Mouse (Mus musculus) Patski (cell line): ENCODE measurements around the gene Asb6. TPM values are rescaled to one million over a fixed set of nuclear protein-coding genes. Genes with fewer than 3 reads are reported as not detected.
A peak's percentile ranks its signal among the peaks of the same experiment; 100 is the strongest.

Experiments used
- ATAC-seq: fragments of 100-300 bp; one replicate; pipeline ENCODE4 v1.8.0; 2021
- CTCF ChIA-PET: fragments of 350-600 bp; sonication (Branson Sonifier 250); formaldehyde crosslinking; loops from one replicate; lab custom pipeline; 2022; ENCODE audit warnings: inconsistent platforms; lab: Charles Lee
- POLR2A ChIA-PET: fragments of 350-600 bp; sonication (Branson Sonifier 250); formaldehyde crosslinking; loops from one replicate; lab custom pipeline; 2022; ENCODE audit warnings: antibody characterized with exemption, inconsistent platforms; lab: Charles Lee
- DNase-seq: peaks from one replicate; pipeline ENCODE4 v3.0.0-alpha.2; 2011; ENCODE audit warnings: low read depth, low spot score
- H3K27me3 ChIP-seq: fragments of 371-371 bp; one replicate; pipeline ENCODE4 v1.5.1; 2021
- CTCF ChIP-seq: fragments of 100-300 bp; IDR thresholded peaks from one replicate; pipeline ENCODE4 v1.5.1; 2021
- in situ Hi-C: fragments of 300-500 bp; cut with MboI; formaldehyde crosslinking; loops from 3 replicates; pipeline ENCODE4 v1.11.1; 2018; ENCODE audit warnings: low pct_unique_long_range_greater_than_20kb, mixed read lengths
- polyA plus RNA-seq: library from polyadenylated mRNA; unstranded; gene quantifications from one replicate; pipeline ENCODE4 v1.2.3, GENCODE M21; 2021

The Asb6 gene
- polyA plus RNA-seq, 1 experiment from 2014 or later: 36.8 TPM

GRCm38 (mm10) chr2:30800671-30801066 is 29.5 kb downstream of the Asb6 start:
- no peaks in the 10 kb centered on the region for H3K27me3 ChIP-seq
- POLR2A ChIA-PET: no interaction called here
- no peak for TF ChIP-seq CTCF
- DNase-seq (no peak), ATAC-seq (no peak)
- CTCF ChIA-PET: no interaction called here
- in situ Hi-C loops: no loop called here

GRCm38 (mm10) chr2:30799456-30799855 is 30.7 kb downstream of the Asb6 start:
- ChIA-PET CTCF (no interaction called here), POLR2A (interaction anchor here (0.7 kb wide), 1 partner anchor 9 kb away, joined by 3 read pairs; no protein-coding TSS in a partner anchor)
- no peaks in the 10 kb centered on the region for H3K27me3 ChIP-seq
- ATAC-seq (no peak), DNase-seq (no peak)
- in situ Hi-C loops: no loop called here
- TF ChIP-seq CTCF: no peak

- DNase-seq (peak; percentile 64), ATAC-seq (peak; percentile 15)
- ChIA-PET POLR2A (interaction anchor here (0.5 to 3.3 kb wide), 7 partner anchors 13 to 356 kb away, joined by 3 to 28 read pairs (median 4); no protein-coding TSS in a partner anchor), CTCF (interaction anchor here (0.9 to 3.4 kb wide), 5 partner anchors 9 to 131 kb away, joined by 3 to 20 read pairs (median 6); partner anchors contain the start of gene Ntmt1)
- TF ChIP-seq CTCF: no peak
- no peaks in the 10 kb centered on the region for H3K27me3 ChIP-seq
- in situ Hi-C loops: no loop called here
Observed at GRCm38 (mm10) chr2:30796382-30796781, 33.8 kb downstream of the Asb6 start.

- POLR2A ChIA-PET: interaction anchor here (0.5 to 3.3 kb wide), 10 partner anchors 13 to 355 kb away, joined by 3 to 28 read pairs (median 4); no protein-coding TSS in a partner anchor
- TF ChIP-seq CTCF: no peak
- DNase-seq (peak; percentile 39), ATAC-seq (no peak)
- in situ Hi-C loops: no loop called here
- CTCF ChIA-PET: interaction anchor here (0.9 to 3.4 kb wide), 8 partner anchors 10 to 360 kb away, joined by 3 to 20 read pairs (median 6); partner anchors contain the start of gene Ntmt1
- H3K27me3 ChIP-seq: no peaks in the 10 kb centered on the region
Observed at GRCm38 (mm10) chr2:30795889-30796275, 34.3 kb downstream of the Asb6 start.

- no peak for DNase-seq
- CTCF ChIA-PET: interaction anchor here (0.6 to 3.4 kb wide), 18 partner anchors 10 to 366 kb away, joined by 3 to 20 read pairs (median 4); partner anchors contain the start of genes Cstad and Ntmt1
- no peaks in the 10 kb centered on the region for H3K27me3 ChIP-seq
- no peak for TF ChIP-seq CTCF
- in situ Hi-C loops: no loop called here
- no peak for ATAC-seq
- POLR2A ChIA-PET: interaction anchor here (0.6 to 3.3 kb wide), 12 partner anchors 13 to 355 kb away, joined by 3 to 28 read pairs (median 4); no protein-coding TSS in a partner anchor
Observed at GRCm38 (mm10) chr2:30795271-30795888, 34.8 kb downstream of the Asb6 start.

GRCm38 (mm10) chr2:30794179-30795108 is 35.7 kb downstream of the Asb6 start:
- in situ Hi-C loops: loop anchor here (5.0 kb wide), 4 partner anchors 77 to 357 kb away; no protein-coding TSS in a partner anchor
- DNase-seq (peak; percentile 67), ATAC-seq (peak; percentile 49)
- ChIA-PET POLR2A (interaction anchor here (0.5 to 3.3 kb wide), 10 partner anchors 15 to 354 kb away, joined by 3 to 28 read pairs (median 4); no protein-coding TSS in a partner anchor), CTCF (interaction anchor here (0.6 to 3.4 kb wide), 21 partner anchors 11 to 365 kb away, joined by 3 to 20 read pairs (median 4); partner anchors contain the start of genes Cstad, Ntmt1 and Ptges)
- TF ChIP-seq CTCF: no peak
- no peaks in the 10 kb centered on the region for H3K27me3 ChIP-seq

GRCm38 (mm10) chr2:30792061-30792460 is 38.1 kb downstream of the Asb6 start:
- CTCF ChIA-PET: interaction anchor here (0.7 to 1.8 kb wide), 3 partner anchors 74 to 191 kb away, joined by 3 to 6 read pairs (median 3); no protein-coding TSS in a partner anchor
- DNase-seq: no peak
- POLR2A ChIA-PET: interaction anchor here (1.7 kb wide), 1 partner anchor 73 kb away, joined by 4 read pairs; no protein-coding TSS in a partner anchor
- in situ Hi-C loops: loop anchor here (5.0 kb wide), 4 partner anchors 75 to 355 kb away; no protein-coding TSS in a partner anchor
- TF ChIP-seq CTCF: no peak
- no peaks in the 10 kb centered on the region for H3K27me3 ChIP-seq
- no peak for ATAC-seq

- in situ Hi-C loops: no loop called here
- ATAC-seq (no peak), DNase-seq (no peak)
- no peaks in the 10 kb centered on the region for H3K27me3 ChIP-seq
- ChIA-PET POLR2A (interaction anchor here (2.6 kb wide), 1 partner anchor 79 kb away, joined by 7 read pairs; no protein-coding TSS in a partner anchor), CTCF (interaction anchor here (1.8 kb wide), 1 partner anchor 347 kb away, joined by 6 read pairs; no protein-coding TSS in a partner anchor)
- no peak for TF ChIP-seq CTCF
Observed at GRCm38 (mm10) chr2:30787466-30787865, 42.7 kb downstream of the Asb6 start.

- DNase-seq (no peak), ATAC-seq (no peak)
- CTCF ChIA-PET: no interaction called here
- H3K27me3 ChIP-seq: no peaks in the 10 kb centered on the region
- no peak for TF ChIP-seq CTCF
- in situ Hi-C loops: no loop called here
- POLR2A ChIA-PET: interaction anchor here (1.1 to 1.7 kb wide), 2 partner anchors 9 to 189 kb away, joined by 3 to 5 read pairs; partner anchors contain the start of gene Cstad
Observed at GRCm38 (mm10) chr2:30784078-30784994, 45.8 kb downstream of the Asb6 start.
